Mouse (Mus musculus): ENCODE results near the gene Syt5.

- TF ChIP-seq CTCF (IDR thresholded peaks at IDR 0.05; ENCODE audit: low read depth) (no peak), EP300 (optimal IDR thresholded peaks at IDR 0.05) (no peak)
Observed at GRCm38 (mm10) chr7:4527302-4527689, 20.0 kb downstream of the Syt5 start.
